Mouse (Mus musculus): ENCODE data around the gene Mmrn2. TPM values are rescaled to one million over a fixed set of nuclear protein-coding genes. Genes with fewer than 3 reads are reported as not detected.

Mmrn2 gene
- polyA plus RNA-seq, 1 experiment from 2014 or later: 7.7 TPM

- ATAC-seq (ENCODE audit: insufficient number of reproducible peaks, insufficient read depth, low FRiP score, low read depth): no peak
- 84% methylated on average over 1 of the region's 1 CpGs for WGBS
- Histone ChIP-seq H3K36me3 (ENCODE audit: control insufficient read depth, insufficient read depth, low read length) (peaks cover 55% of the 10 kb centered on the region), H3K27me3 (ENCODE audit: control insufficient read depth, insufficient read depth, low read length) (no peaks in the 10 kb centered on the region), H3K9me3 (ENCODE audit: control insufficient read depth, low read depth, low read length) (no peaks in the 10 kb centered on the region), H3K4me1 (ENCODE audit: control insufficient read depth, insufficient read depth, low read length) (no peaks in the 10 kb centered on the region), H3K27ac (ENCODE audit: low read length) (no peak overlapping the region), H3K4me3 (ENCODE audit: low read depth, low read length) (no peak overlapping the region), H3K9ac (replicated peaks; ENCODE audit: low read depth, low read length) (no peak overlapping the region), H3K4me2 (replicated peaks; ENCODE audit: low read depth, low read length) (no peak overlapping the region)
These were observed 45.8 kb downstream of the Mmrn2 start for GRCm38 (mm10) chr14:34421078-34421477.

DNA sequence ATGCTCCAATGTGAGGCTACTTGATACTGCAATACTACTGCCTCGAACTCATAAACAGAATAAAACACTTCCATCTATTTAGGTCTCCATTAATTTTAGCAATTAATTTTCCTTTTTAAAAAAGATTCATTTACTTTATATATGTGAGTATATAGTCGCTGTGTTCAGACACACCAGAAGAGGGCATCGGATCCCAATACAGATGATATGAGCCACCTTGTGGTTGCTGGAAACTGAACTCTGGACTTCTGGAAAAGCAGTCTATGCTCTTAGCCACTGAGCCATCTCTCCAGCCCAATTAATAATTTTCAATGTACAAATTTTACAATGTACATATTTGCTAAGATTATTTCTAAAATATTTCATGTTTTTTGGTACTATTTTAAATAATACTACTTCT, 53.0 kb downstream of the Mmrn2 start:
- Histone ChIP-seq H3K36me3 (ENCODE audit: control insufficient read depth, insufficient read depth, low read length) (peaks cover 54% of the 10 kb centered on the region), H3K4me2 (replicated peaks; ENCODE audit: low read depth, low read length) (no peak overlapping the region), H3K27me3 (ENCODE audit: control insufficient read depth, insufficient read depth, low read length) (no peaks in the 10 kb centered on the region), H3K9ac (replicated peaks; ENCODE audit: low read depth, low read length) (no peak overlapping the region), H3K9me3 (ENCODE audit: control insufficient read depth, low read depth, low read length) (no peaks in the 10 kb centered on the region), H3K4me3 (ENCODE audit: low read depth, low read length) (no peak overlapping the region), H3K4me1 (ENCODE audit: control insufficient read depth, insufficient read depth, low read length) (no peaks in the 10 kb centered on the region), H3K27ac (ENCODE audit: low read length) (no peak overlapping the region)
- WGBS: 93% methylated on average over 3 of the region's 3 CpGs
- no peak for ATAC-seq (ENCODE audit: insufficient number of reproducible peaks, insufficient read depth, low FRiP score, low read depth)

DNA sequence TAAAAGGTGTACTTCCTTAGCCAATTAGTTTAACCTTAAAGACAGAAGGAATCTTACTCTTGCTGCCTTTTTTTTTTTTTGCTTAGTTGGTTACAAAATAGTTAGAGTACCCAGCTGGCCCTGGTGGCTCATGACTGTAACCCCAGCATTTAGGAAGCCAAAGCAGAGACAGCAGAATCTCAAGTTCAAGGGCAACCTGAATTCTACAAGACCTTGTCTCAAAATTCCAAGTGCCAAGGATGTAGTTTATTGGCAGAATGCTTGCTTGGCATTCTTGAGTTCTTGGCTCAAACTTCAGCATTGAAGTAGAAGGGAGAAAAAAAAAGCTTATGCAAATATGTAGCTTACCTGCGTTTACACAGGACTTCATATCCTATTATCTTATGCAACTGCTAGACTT, 53.8 kb downstream of the Mmrn2 start:
- Histone ChIP-seq H3K4me1 (ENCODE audit: control insufficient read depth, insufficient read depth, low read length) (no peaks in the 10 kb centered on the region), H3K36me3 (ENCODE audit: control insufficient read depth, insufficient read depth, low read length) (peaks cover 52% of the 10 kb centered on the region), H3K27me3 (ENCODE audit: control insufficient read depth, insufficient read depth, low read length) (no peaks in the 10 kb centered on the region), H3K9ac (replicated peaks; ENCODE audit: low read depth, low read length) (no peak overlapping the region), H3K9me3 (ENCODE audit: control insufficient read depth, low read depth, low read length) (no peaks in the 10 kb centered on the region), H3K4me2 (replicated peaks; ENCODE audit: low read depth, low read length) (no peak overlapping the region), H3K4me3 (ENCODE audit: low read depth, low read length) (no peak overlapping the region), H3K27ac (ENCODE audit: low read length) (no peak overlapping the region)
- 85% methylated on average over 1 of the region's 1 CpGs for WGBS
- no peak for ATAC-seq (ENCODE audit: insufficient number of reproducible peaks, insufficient read depth, low FRiP score, low read depth)

DNA sequence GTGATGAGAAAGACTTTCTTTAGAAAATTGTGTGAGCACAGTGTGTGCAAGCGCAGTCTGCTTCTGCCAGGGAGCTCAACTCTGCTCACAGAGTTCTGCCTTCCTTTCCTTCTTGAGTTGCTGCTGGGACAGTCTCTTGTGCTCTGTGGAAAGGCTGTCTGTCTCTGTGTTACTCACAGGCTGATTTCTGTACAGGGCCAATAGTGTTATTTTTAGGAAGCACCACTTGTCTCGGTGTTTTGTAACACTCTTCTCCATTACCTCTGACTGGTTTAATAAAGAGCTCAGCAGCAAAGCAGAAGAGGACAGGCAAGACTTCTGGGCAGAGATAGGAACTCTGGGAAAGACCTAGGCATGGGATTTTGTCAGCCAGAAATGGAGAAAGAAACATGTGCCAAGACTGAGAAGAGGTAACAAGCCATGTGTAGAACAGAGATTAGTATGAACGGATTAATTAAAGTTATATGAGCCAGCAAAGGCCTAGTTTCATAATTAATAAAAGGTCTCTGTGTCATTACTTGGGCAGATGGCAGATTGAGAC, 65.3 kb downstream of the Mmrn2 start:
- Histone ChIP-seq H3K9ac (replicated peaks; ENCODE audit: low read depth, low read length) (no peak overlapping the region), H3K4me2 (replicated peaks; ENCODE audit: low read depth, low read length) (no peak overlapping the region), H3K9me3 (ENCODE audit: control insufficient read depth, low read depth, low read length) (no peaks in the 10 kb centered on the region), H3K4me1 (ENCODE audit: control insufficient read depth, insufficient read depth, low read length) (no peaks in the 10 kb centered on the region), H3K36me3 (ENCODE audit: control insufficient read depth, insufficient read depth, low read length) (peaks cover 31% of the 10 kb centered on the region), H3K4me3 (ENCODE audit: low read depth, low read length) (no peak overlapping the region), H3K27me3 (ENCODE audit: control insufficient read depth, insufficient read depth, low read length) (no peaks in the 10 kb centered on the region), H3K27ac (ENCODE audit: low read length) (no peak overlapping the region)
- ATAC-seq (ENCODE audit: insufficient number of reproducible peaks, insufficient read depth, low FRiP score, low read depth): no peak
- 92% methylated on average over 3 of the region's 3 CpGs for WGBS

- Histone ChIP-seq H3K36me3 (ENCODE audit: control insufficient read depth, insufficient read depth, low read length) (peaks cover 30% of the 10 kb centered on the region), H3K27ac (ENCODE audit: low read length) (no peak overlapping the region), H3K9me3 (ENCODE audit: control insufficient read depth, low read depth, low read length) (no peaks in the 10 kb centered on the region), H3K4me3 (ENCODE audit: low read depth, low read length) (no peak overlapping the region), H3K4me2 (replicated peaks; ENCODE audit: low read depth, low read length) (no peak overlapping the region), H3K9ac (replicated peaks; ENCODE audit: low read depth, low read length) (no peak overlapping the region), H3K27me3 (ENCODE audit: control insufficient read depth, insufficient read depth, low read length) (no peaks in the 10 kb centered on the region), H3K4me1 (ENCODE audit: control insufficient read depth, insufficient read depth, low read length) (no peaks in the 10 kb centered on the region)
- WGBS: 79% methylated on average over 4 of the region's 4 CpGs
- no peak for ATAC-seq (ENCODE audit: insufficient number of reproducible peaks, insufficient read depth, low FRiP score, low read depth)
These were observed 67.3 kb downstream of the Mmrn2 start for GRCm38 (mm10) chr14:34442531-34442930.

DNA sequence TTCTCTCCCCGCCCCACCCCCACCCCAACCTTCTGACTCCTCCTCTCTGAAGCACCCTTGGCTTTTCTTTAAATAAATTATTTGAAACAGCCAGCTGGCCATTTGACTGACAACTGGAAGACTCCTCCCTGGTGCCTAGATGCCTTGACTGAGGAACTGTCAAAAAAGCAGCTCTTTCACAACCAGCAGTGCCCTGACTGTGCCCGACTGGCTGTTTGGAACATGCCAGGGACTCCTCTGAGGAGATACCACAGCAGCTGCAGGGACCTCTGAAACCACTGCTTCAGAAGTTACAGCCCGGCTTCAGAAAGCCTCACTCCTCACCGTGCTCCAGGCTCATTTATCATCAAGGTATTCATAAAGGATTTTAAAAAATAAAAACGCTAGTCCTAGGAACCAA, 69.1 kb downstream of the Mmrn2 start:
- 0 out of 2 replicates have a peak, but pooled peaks cover under 1% of the 10 kb centered on the region for H3K4me1 ChIP-seq (ENCODE audit: control insufficient read depth, insufficient read depth, low read length)
- peak overlapping the region; percentile 68; the same call in 1 of the 2 replicates for H3K27ac ChIP-seq (ENCODE audit: low read length)
- WGBS: 71% methylated on average over 5 of the region's 5 CpGs
- no peaks in the 10 kb centered on the region for H3K9me3 ChIP-seq (ENCODE audit: control insufficient read depth, low read depth, low read length)
- H3K4me2 ChIP-seq (replicated peaks; ENCODE audit: low read depth, low read length): no peak overlapping the region
- no peak overlapping the region for H3K4me3 ChIP-seq (ENCODE audit: low read depth, low read length)
- H3K9ac ChIP-seq (replicated peaks; ENCODE audit: low read depth, low read length): no peak overlapping the region
- no peak for ATAC-seq (ENCODE audit: insufficient number of reproducible peaks, insufficient read depth, low FRiP score, low read depth)
- H3K36me3 ChIP-seq (ENCODE audit: control insufficient read depth, insufficient read depth, low read length): peaks cover 25% of the 10 kb centered on the region
- H3K27me3 ChIP-seq (ENCODE audit: control insufficient read depth, insufficient read depth, low read length): no peaks in the 10 kb centered on the region

DNA sequence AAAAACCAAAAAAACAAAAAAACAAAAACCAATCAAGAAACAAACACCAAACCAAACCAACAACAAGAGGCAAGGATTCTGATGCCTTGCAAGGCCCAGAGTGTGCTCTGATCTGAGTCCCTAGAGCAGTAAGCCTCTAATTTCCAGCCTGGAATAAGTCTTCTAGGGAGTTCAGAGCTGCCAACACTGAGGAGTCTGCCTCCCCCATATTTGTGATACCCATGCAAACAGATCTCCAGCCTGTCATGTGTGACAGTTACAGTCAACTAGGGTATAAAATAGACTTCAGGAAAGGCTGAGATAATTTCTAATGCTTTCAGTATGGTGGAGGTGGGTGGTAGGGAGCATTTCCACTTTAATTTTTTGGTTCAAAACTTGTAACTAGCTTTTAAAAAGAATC, 69.7 kb downstream of the Mmrn2 start:
- H3K4me3 ChIP-seq (ENCODE audit: low read depth, low read length): no peak overlapping the region
- H3K4me1 ChIP-seq (ENCODE audit: control insufficient read depth, insufficient read depth, low read length): 0 out of 2 replicates have a peak, but pooled peaks cover 6% of the 10 kb centered on the region
- no peak overlapping the region for H3K4me2 ChIP-seq (replicated peaks; ENCODE audit: low read depth, low read length)
- H3K27me3 ChIP-seq (ENCODE audit: control insufficient read depth, insufficient read depth, low read length): no peaks in the 10 kb centered on the region
- no peaks in the 10 kb centered on the region for H3K9me3 ChIP-seq (ENCODE audit: control insufficient read depth, low read depth, low read length)
- H3K27ac ChIP-seq (ENCODE audit: low read length): peak overlapping the region; percentile 68
- no peak for ATAC-seq (ENCODE audit: insufficient number of reproducible peaks, insufficient read depth, low FRiP score, low read depth)
- no peak overlapping the region for H3K9ac ChIP-seq (replicated peaks; ENCODE audit: low read depth, low read length)
- peaks cover 22% of the 10 kb centered on the region; the same call in 1 of the 2 replicates for H3K36me3 ChIP-seq (ENCODE audit: control insufficient read depth, insufficient read depth, low read length)

GRCm38 (mm10) chr14:34445348-34445747, 70.1 kb downstream of the Mmrn2 start:
- H3K9ac ChIP-seq (replicated peaks; ENCODE audit: low read depth, low read length): no peak overlapping the region
- no peaks in the 10 kb centered on the region for H3K9me3 ChIP-seq (ENCODE audit: control insufficient read depth, low read depth, low read length)
- WGBS: 52% methylated on average over 3 of the region's 3 CpGs
- no peak overlapping the region for H3K27ac ChIP-seq (ENCODE audit: low read length)
- H3K27me3 ChIP-seq (ENCODE audit: control insufficient read depth, insufficient read depth, low read length): no peaks in the 10 kb centered on the region
- no peak for ATAC-seq (ENCODE audit: insufficient number of reproducible peaks, insufficient read depth, low FRiP score, low read depth)
- H3K4me2 ChIP-seq (replicated peaks; ENCODE audit: low read depth, low read length): no peak overlapping the region
- H3K4me1 ChIP-seq (ENCODE audit: control insufficient read depth, insufficient read depth, low read length): 0 out of 2 replicates have a peak, but pooled peaks cover 8% of the 10 kb centered on the region
- no peak overlapping the region for H3K4me3 ChIP-seq (ENCODE audit: low read depth, low read length)
- peaks cover 22% of the 10 kb centered on the region; the same call in 1 of the 2 replicates for H3K36me3 ChIP-seq (ENCODE audit: control insufficient read depth, insufficient read depth, low read length)

GRCm38 (mm10) chr14:34446624-34447023, 71.4 kb downstream of the Mmrn2 start:
- no peak overlapping the region for H3K9ac ChIP-seq (replicated peaks; ENCODE audit: low read depth, low read length)
- no peak overlapping the region for H3K27ac ChIP-seq (ENCODE audit: low read length)
- no peak for ATAC-seq (ENCODE audit: insufficient number of reproducible peaks, insufficient read depth, low FRiP score, low read depth)

More at GRCm38 (mm10) chr14:34446624-34447023, 71.4 kb downstream of the Mmrn2 start:
- Histone ChIP-seq H3K36me3 (ENCODE audit: control insufficient read depth, insufficient read depth, low read length) (peaks cover 12% of the 10 kb centered on the region; the same call in 1 of the 2 replicates), H3K4me1 (ENCODE audit: control insufficient read depth, insufficient read depth, low read length) (0 out of 2 replicates have a peak, but pooled peaks cover 10% of the 10 kb centered on the region), H3K27me3 (ENCODE audit: control insufficient read depth, insufficient read depth, low read length) (no peaks in the 10 kb centered on the region), H3K4me2 (replicated peaks; ENCODE audit: low read depth, low read length) (no peak overlapping the region), H3K9me3 (ENCODE audit: control insufficient read depth, low read depth, low read length) (no peaks in the 10 kb centered on the region), H3K4me3 (ENCODE audit: low read depth, low read length) (no peak overlapping the region)
- 95% methylated on average over 6 of the region's 6 CpGs for WGBS

All from stomach, embryonic 14.5 days (tissue).